Mouse (Mus musculus): Measurements from ENCODE around the gene Prune2. TPM values are rescaled to one million over a fixed set of nuclear protein-coding genes. Genes with fewer than 3 reads are reported as not detected.

Prune2 gene
- polyA plus RNA-seq, 1 experiment from 2014 or later, result 3.1 TPM

DNA sequence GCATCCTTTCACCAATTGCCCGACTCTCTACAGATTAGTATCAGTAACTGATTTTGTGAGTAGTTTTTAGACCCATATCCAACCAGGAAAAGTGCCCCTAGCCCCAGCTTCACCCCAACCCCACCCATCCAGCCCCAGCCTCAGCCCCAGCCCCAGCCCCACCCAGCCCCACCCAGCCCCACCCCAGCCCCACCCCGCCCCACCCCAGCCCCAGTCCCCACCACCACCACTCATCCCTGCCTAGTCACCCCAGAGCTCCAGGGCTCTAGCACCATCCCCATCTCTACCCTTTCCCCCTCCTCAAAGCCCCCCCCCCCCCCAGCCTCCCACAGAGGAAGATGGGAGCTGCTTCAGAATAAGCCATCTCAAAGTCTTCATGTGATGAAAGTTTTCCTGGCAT lies 181.7 kb downstream of the Prune2 start:
- Histone ChIP-seq H3K9me3 (no peaks in the 10 kb centered on the region), H3K27ac (no peak overlapping the region), H3K27me3 (peaks cover 12% of the 10 kb centered on the region), H3K9ac (no peak overlapping the region), H3K4me3 (no peak overlapping the region), H3K4me1 (no peaks in the 10 kb centered on the region), H3K4me2 (replicated peaks) (no peak overlapping the region), H3K36me3 (no peaks in the 10 kb centered on the region)
- ATAC-seq (ENCODE audit: insufficient number of reproducible peaks, insufficient read depth, low FRiP score, low TSS enrichment), result no peak
- WGBS, result 29% methylated on average over 1 of the region's 2 CpGs

DNA sequence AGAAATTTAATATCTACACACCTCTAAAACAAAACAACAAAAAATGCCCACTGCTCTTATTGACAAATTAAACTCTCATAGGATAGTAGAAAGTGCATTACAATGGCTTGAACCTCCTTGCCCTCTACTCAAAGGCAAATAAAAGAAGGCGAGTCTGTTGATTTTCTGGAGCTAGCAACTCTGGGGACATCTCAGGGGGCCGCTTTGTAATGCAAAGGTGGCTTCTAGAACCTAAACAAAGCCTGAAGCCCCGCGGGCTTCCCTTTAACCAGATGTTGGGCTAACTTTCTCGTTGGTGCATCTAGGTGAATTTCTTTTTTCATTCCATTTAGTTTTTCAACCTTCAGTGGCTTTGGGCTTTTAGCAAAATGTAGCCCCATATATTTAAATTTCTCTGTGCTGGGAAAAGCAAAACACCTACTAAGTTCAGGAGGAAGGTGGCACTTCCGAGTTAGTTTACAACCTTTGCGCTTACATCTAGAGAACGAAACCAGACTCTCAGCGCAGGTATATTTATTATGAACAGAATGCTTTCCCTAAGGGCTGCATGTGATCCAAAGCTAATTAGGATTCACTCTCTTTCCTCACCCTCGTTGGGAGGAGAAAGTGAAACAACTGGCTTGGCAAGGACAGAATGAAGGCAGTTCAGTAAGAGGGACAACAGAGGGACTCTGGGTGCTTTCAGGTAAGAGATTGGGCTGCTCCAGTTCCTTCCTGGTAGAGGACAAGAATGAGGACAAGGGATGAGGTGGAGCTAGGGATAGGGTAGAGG lies 182.4 kb downstream of the Prune2 start:
- Histone ChIP-seq H3K4me3 (no peak overlapping the region), H3K27ac (no peak overlapping the region), H3K4me2 (replicated peaks) (no peak overlapping the region), H3K9ac (no peak overlapping the region), H3K9me3 (no peaks in the 10 kb centered on the region), H3K27me3 (peaks cover 12% of the 10 kb centered on the region), H3K36me3 (no peaks in the 10 kb centered on the region), H3K4me1 (no peaks in the 10 kb centered on the region)
- 19% methylated on average over 10 of the region's 10 CpGs for WGBS
- ATAC-seq (ENCODE audit: insufficient number of reproducible peaks, insufficient read depth, low FRiP score, low TSS enrichment), result no peak

DNA sequence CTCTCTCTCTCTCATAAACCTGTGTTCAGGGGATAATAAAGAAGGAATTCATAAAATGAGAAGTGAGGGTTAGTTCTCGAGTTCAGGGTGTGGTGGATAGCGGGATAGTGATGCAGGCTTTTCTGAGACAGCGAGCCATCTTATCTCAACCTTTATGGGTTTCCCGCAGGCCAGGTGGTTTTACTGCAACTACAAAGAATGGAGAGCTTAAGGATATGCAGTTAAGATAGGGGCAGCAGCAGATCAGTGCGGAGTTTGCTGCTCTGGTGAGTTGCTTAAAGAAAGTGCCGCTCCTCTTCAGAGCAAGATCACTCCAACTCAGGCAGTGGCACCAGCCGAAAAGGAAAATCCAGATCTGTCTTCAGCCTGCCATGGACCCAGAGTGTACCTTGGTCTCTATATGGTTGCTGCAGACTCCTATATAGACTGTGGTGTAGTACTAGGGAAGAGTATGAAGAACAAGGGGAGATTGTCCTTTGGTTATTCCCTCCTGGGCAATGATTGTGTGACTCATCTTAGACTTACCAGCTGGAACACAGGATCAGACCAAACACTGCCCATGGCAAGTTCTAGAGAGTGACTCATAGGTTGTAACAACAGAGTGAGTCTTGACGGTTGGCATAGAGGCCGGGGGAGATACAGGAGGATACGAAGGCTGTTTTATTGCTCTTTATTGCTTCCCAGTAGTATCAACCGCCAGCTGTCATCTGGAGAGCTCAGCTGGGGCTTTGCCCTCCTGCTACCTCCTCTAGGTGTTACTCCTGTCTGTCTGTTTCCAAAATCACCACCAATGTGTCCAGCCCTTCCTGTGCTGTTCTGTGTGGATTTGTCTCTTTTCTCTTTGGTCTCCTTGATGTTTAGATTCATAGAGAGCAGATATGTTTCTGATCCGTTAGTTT lies 184.3 kb downstream of the Prune2 start:
- Histone ChIP-seq H3K9ac (no peak overlapping the region), H3K4me1 (no peaks in the 10 kb centered on the region), H3K9me3 (no peaks in the 10 kb centered on the region), H3K27me3 (peaks cover 12% of the 10 kb centered on the region), H3K27ac (no peak overlapping the region), H3K4me3 (no peak overlapping the region), H3K36me3 (no peaks in the 10 kb centered on the region), H3K4me2 (replicated peaks) (no peak overlapping the region)
- no peak for ATAC-seq (ENCODE audit: insufficient number of reproducible peaks, insufficient read depth, low FRiP score, low TSS enrichment)
- 84% methylated on average over 12 of the region's 12 CpGs for WGBS

DNA sequence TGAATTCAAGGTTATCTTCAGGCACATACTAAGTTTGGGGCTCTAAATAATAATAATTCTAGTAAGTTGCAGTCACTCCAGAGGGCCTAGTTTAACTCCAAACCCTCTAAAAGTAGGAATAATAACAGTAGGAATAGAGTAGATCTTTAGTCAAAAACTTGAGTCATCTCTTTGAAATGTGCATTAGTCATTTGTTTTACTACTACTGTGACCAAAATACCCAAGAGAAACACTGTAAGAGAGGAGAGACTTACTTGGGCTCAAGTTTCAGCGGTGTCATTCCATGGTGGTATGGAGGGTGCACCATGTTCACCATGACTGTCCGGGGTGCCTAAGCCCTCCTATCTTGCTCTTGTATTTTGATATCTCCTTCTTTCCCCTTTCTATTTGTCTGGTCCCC lies 187.3 kb downstream of the Prune2 start:
- H3K4me3 ChIP-seq, result no peak overlapping the region
- no peak overlapping the region for H3K27ac ChIP-seq
- no peaks in the 10 kb centered on the region for H3K4me1 ChIP-seq
- WGBS, result 94% methylated on average over 2 of the region's 2 CpGs
- no peaks in the 10 kb centered on the region for H3K36me3 ChIP-seq
- H3K27me3 ChIP-seq, result peaks cover 7% of the 10 kb centered on the region; the same call in 1 of the 2 replicates
- no peak overlapping the region for H3K9ac ChIP-seq
- no peak for ATAC-seq (ENCODE audit: insufficient number of reproducible peaks, insufficient read depth, low FRiP score, low TSS enrichment)
- no peak overlapping the region for H3K4me2 ChIP-seq (replicated peaks)
- H3K9me3 ChIP-seq, result no peaks in the 10 kb centered on the region

DNA sequence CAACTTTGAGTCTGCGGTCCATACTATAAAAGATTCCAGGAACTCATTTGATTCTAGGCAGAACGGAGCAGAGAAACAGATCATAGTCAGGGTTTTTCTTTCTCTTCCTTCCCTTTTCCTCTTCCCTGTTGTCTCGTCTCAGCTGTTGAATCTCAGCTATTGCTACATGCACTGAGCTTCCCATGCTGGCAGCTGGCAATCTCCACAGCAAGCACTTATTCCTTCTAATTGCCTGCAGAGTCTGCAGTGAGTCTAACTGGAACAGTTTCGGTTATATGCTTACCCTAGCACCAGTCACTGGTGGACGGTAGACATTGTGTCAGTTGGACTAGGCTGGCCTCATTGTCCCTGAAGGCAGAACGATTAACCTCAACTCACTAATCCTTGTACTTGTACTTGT lies 188.3 kb downstream of the Prune2 start:
- WGBS, result 81% methylated on average over 6 of the region's 6 CpGs
- no peak for ATAC-seq (ENCODE audit: insufficient number of reproducible peaks, insufficient read depth, low FRiP score, low TSS enrichment)
- Histone ChIP-seq H3K36me3 (no peaks in the 10 kb centered on the region), H3K4me2 (replicated peaks) (no peak overlapping the region), H3K9ac (no peak overlapping the region), H3K9me3 (no peaks in the 10 kb centered on the region), H3K4me3 (no peak overlapping the region), H3K4me1 (no peaks in the 10 kb centered on the region), H3K27me3 (no peaks in the 10 kb centered on the region), H3K27ac (no peak overlapping the region)

DNA sequence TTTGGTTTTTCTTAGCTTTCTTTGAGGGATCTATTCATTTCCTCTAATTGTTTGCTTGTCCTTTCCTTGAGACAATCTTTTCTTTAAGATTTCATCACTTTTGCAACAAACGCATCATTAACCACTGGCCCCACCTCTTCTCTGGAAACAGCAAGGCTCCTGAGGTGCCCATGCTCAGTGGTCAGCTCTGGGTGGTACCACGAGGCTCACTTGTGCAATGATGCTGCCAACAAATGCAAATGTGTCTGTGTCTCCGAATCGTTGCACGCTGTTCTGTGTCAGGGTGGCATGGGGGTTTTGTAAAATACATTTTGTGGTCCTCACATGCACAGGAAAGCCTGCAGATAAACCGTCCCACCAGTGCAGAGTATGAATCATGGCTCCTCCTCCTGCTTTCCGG lies 194.1 kb downstream of the Prune2 start:
- H3K4me1 ChIP-seq, result no peaks in the 10 kb centered on the region
- H3K36me3 ChIP-seq, result no peaks in the 10 kb centered on the region
- 84% methylated on average over 7 of the region's 7 CpGs for whole genome bisulfite sequencing
- no peaks in the 10 kb centered on the region for H3K9me3 ChIP-seq
- no peak overlapping the region for H3K27ac ChIP-seq
- no peaks in the 10 kb centered on the region for H3K27me3 ChIP-seq
- ATAC-seq (ENCODE audit: insufficient number of reproducible peaks, insufficient read depth, low FRiP score, low TSS enrichment), result no peak
- H3K4me2 ChIP-seq (replicated peaks), result no peak overlapping the region
- H3K9ac ChIP-seq, result no peak overlapping the region
- no peak overlapping the region for H3K4me3 ChIP-seq

DNA sequence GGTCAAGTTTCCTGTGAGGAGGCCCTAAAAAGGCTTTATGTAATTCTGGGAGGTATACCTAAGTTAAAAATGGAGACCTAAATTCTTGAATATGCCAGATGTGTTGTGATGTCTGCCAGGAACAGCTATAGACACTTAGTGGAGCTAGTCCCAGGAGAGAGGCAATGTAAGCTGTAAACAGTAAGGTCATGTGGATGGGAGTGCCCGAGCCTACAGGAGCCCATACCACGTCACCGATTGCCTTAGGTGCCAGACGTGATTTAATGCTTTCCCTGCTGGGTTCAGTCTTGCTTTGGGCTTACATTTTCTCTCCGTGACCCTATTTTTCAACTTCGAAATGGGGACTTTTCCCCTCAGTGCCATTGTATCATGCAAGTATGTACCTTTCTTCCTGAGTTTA lies 195.9 kb downstream of the Prune2 start:
- H3K4me1 ChIP-seq, result no peaks in the 10 kb centered on the region
- 82% methylated on average over 6 of the region's 6 CpGs for WGBS
- no peaks in the 10 kb centered on the region for H3K27me3 ChIP-seq
- H3K4me3 ChIP-seq, result no peak overlapping the region
- no peak for ATAC-seq (ENCODE audit: insufficient number of reproducible peaks, insufficient read depth, low FRiP score, low TSS enrichment)
- H3K4me2 ChIP-seq (replicated peaks), result no peak overlapping the region
- no peaks in the 10 kb centered on the region for H3K36me3 ChIP-seq
- H3K9me3 ChIP-seq, result no peaks in the 10 kb centered on the region
- no peak overlapping the region for H3K27ac ChIP-seq
- H3K9ac ChIP-seq, result no peak overlapping the region

DNA sequence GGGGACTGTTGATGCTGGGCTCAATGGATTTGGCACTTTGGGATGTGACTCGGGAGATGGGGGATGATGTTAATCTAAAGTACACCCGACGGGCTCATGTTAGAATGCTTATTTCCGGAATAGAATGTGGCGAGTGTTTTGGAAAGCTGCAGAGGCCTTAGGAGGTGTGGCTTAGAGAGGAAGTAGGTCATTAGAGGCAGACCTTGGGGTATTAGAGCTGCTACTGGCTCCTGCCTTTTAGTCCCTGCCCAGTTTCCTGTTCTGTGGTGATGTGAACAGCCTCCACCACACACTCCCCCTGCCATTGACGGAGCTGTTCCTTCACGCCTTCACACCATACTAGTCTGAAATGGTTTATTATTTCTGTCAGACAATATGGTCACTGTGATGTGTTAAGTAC lies 196.5 kb downstream of the Prune2 start:
- Histone ChIP-seq H3K9ac (no peak overlapping the region), H3K9me3 (no peaks in the 10 kb centered on the region), H3K27me3 (no peaks in the 10 kb centered on the region), H3K4me3 (no peak overlapping the region), H3K36me3 (no peaks in the 10 kb centered on the region), H3K4me1 (no peaks in the 10 kb centered on the region), H3K27ac (no peak overlapping the region), H3K4me2 (replicated peaks) (no peak overlapping the region)
- WGBS, result 85% methylated on average over 7 of the region's 7 CpGs
- ATAC-seq (ENCODE audit: insufficient number of reproducible peaks, insufficient read depth, low FRiP score, low TSS enrichment), result no peak

DNA sequence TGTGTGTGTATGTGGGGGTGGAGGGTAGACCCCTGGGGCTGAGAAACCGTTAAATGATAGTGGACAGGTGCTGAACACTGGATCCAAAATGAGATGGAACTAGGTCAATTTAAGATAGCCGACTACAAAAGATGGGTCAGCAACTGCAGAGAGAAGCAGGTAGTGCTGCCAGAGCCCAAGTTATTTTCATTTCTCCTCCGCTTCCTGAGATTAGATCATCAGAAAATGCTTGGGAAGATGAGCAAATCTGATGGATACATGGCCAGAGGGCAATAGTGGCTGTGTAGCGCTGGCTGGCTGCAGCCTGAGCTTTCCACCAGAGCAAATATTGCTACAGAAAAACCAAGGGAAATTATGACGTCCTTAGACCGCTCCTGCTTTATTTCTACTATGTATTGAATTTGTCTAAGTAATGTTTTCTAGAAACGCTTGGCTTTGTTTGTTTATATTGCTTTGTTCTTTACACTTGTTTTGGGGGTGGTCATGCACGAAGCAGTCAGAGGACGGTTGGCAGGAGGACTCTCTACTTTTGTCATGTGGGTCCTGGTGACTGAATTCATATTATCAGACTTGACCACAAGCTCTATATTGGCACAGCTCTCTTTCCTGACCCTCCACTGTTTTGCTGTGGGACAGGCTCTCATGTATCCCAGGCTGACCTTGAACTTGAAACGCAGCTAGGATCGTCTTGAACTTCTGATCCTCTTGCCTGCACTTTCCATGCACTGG lies 198.2 kb downstream of the Prune2 start:
- Histone ChIP-seq H3K4me3 (no peak overlapping the region), H3K27ac (no peak overlapping the region), H3K4me1 (no peaks in the 10 kb centered on the region), H3K4me2 (replicated peaks) (no peak overlapping the region), H3K9ac (no peak overlapping the region), H3K9me3 (no peaks in the 10 kb centered on the region), H3K27me3 (no peaks in the 10 kb centered on the region), H3K36me3 (no peaks in the 10 kb centered on the region)
- ATAC-seq (ENCODE audit: insufficient number of reproducible peaks, insufficient read depth, low FRiP score, low TSS enrichment), result no peak
- 83% methylated on average over 11 of the region's 11 CpGs for WGBS

DNA sequence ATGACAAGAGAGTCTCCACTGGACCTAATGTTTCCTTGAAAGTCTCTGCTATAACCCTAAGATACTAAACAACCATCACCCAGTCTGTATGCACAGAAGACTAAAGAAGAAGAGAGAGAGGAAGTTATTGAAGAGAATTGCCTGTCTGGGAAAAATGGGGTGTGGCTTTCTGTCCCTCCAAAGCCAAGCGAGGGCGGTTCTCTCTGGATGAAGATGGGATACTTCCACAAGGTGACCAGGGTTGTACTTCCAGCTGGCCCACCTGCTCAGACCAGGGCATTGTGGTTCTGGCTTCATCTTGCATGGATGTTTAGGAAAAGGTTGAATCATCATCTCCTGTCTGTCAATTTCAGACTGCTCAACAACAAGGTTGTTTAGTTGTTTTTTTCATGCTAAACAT lies 199.3 kb downstream of the Prune2 start:
- Histone ChIP-seq H3K4me1 (no peaks in the 10 kb centered on the region), H3K9me3 (no peaks in the 10 kb centered on the region), H3K9ac (no peak overlapping the region), H3K36me3 (no peaks in the 10 kb centered on the region), H3K27ac (no peak overlapping the region), H3K4me2 (replicated peaks) (no peak overlapping the region), H3K4me3 (no peak overlapping the region), H3K27me3 (no peaks in the 10 kb centered on the region)
- 86% methylated on average over 2 of the region's 2 CpGs for WGBS
- ATAC-seq (ENCODE audit: insufficient number of reproducible peaks, insufficient read depth, low FRiP score, low TSS enrichment), result no peak

DNA sequence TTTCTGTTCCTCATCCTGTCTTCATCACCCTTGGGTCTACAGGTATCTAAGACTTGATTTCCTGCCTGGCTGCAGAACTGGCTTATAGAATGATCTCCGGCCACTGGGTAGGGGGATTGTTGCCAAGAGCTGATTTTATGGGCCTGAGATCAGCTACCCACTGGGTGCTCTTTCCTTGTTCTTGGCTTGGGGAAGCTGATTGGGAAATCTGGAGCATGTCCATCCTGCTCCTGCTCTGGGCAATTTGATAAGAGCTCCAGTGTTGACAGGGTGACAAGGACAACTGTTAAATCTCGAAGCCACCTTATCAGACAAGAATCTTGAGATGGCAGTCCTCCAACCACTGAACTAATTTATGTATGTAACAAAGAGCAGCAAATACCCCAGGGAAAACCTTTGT lies 203.8 kb downstream of the Prune2 start:
- H3K4me1 ChIP-seq, result no peaks in the 10 kb centered on the region; the same call in 1 of the 2 replicates
- no peaks in the 10 kb centered on the region for H3K27me3 ChIP-seq
- 74% methylated on average over 2 of the region's 2 CpGs for WGBS
- H3K4me3 ChIP-seq, result no peak overlapping the region
- H3K4me2 ChIP-seq (replicated peaks), result no peak overlapping the region
- no peaks in the 10 kb centered on the region for H3K9me3 ChIP-seq
- no peak overlapping the region for H3K9ac ChIP-seq
- H3K27ac ChIP-seq, result no peak overlapping the region
- no peak for ATAC-seq (ENCODE audit: insufficient number of reproducible peaks, insufficient read depth, low FRiP score, low TSS enrichment)
- no peaks in the 10 kb centered on the region for H3K36me3 ChIP-seq

All from embryonic facial prominence, embryonic 12.5 days (tissue).